Mouse (Mus musculus): Measurements from ENCODE around the gene Heatr5a. TPM values are rescaled to one million over a fixed set of nuclear protein-coding genes. Genes with fewer than 3 reads are reported as not detected.

Gene Heatr5a
- polyA plus RNA-seq (2014; fragmentation: Illumina TruSeq; extraction: RNeasy Lipid Tissue Mini Kit (QIAGEN cat#74804); ENCODE audit: low read depth, low replicate concordance), result 3.7 TPM

DNA sequence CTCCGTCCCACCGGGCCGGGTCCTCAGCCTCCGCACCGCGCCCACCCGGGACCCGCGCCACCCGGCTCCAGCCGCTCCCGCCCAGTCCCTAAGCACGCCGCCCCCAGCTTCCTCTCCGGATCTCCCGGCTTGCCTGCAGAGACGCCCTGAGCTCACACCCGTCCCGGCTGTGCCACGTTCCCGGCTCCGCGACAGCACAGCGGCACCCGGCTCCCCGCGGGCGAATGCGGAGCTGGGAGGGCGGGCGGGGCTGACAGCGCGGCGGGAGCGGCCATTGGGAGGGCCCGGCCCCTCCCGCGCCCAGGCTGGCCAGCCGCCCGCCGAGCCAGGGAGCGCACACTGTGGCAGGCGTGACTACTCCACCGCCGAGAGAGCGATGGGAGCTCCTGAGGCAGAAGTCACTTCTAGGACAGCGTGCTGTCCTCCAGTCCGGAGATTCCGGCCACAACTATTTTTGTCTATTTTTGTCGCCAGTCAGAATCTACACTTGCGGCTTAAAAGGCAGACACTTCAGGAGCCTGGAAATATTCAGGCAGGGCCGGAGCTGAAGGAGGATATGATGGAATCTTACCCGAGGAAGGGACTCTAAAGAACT is at the start of gene Heatr5a:
Gene Heatr5a (minus strand): TSS at position 252 of the 595 bp plus-strand sequence.

DNA sequence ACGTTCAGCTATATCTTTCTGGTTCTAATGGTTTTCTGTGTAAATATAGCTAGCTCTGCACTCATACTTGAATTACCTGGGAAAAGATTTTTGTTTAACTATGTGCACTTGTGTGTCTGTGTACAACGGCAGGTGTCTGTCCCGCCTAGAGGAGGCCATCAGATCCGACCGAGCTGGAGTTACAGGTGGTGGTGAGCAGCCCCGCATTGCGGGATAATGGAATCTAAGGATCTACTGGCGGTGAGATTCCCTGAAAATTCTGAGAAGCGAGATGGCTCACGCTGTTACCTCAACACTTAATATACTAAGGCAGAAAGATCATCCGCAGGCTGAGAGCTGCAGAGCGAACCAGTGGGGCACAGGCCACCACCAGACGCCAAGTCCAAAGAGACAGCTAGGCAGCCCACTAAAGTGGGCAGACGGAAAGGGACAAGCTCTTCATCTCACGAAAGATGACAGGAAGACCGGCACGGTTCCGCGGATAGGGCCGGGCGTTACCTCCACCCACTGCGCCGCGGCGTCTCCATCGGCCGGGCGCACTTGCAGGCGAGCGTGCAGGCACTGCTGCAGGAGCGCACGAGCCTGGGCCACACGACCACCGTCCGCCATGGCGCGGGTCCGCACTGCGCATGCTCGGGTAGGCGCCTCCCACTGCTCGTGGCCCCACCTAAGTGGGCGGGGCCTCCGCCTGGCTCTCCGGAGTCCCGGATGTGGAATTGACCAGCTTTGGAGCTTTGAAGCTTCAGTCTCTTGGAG is 34.9 kb upstream of the Heatr5a start, which contains the start of gene Dtd2:
Gene Dtd2 (minus strand): TSS at position 625 of the 756 bp plus-strand sequence.

DNA sequence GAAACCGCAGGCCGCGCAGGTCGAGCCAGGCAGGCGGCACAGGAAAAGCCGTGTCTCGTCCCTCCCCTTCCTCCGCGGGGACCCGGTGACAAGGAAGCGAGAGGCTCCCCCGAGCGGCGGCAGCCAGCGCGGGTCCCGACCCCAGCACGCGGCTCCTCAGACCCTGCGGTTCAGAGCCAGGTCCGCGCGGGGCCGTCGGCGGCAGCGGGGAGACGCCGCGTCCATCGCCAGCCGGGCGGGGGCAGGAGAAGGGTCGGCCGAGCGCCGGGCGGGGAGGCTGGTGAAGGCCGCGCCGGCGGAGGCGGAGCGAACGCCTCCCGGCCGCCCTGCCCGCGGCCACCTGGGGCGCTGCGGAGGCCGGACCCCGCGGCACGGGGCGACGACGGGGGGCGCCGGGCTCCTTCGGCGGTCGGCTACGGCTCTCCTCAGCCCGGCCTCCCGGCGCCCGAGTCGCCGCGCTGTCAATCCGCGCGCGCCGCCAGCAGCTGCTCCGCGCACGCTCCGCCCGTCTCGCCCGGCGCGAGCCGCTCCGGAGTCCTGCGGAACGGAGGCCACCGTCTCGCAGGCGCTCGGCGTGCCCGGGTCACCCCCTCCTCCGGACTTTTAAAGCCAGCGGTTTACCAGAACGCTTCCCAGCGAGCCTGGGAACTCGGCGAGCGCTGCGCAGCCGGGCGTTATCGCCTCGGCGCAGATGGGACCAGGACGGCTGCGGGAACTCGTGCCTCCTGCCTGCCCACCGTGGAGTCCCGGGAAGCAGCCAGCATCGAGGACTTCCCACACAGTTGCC is 141.6 kb downstream of the Heatr5a start, which contains the start of gene Hectd1:
Gene Hectd1 (minus strand): TSS at position 247 of the 787 bp plus-strand sequence.

Other genes starting within 250 kb of the Heatr5a start
- gene Hectd1, start 141.8 kb downstream of the Heatr5a start, polyA plus RNA-seq (2014; fragmentation: Illumina TruSeq; extraction: RNeasy Lipid Tissue Mini Kit (QIAGEN cat#74804); ENCODE audit: low read depth, low replicate concordance), result 49.2 TPM
- gene Dtd2, start 35.2 kb upstream of the Heatr5a start, polyA plus RNA-seq (2014; fragmentation: Illumina TruSeq; extraction: RNeasy Lipid Tissue Mini Kit (QIAGEN cat#74804); ENCODE audit: low read depth, low replicate concordance), result 9.5 TPM
- gene Gpr33, start 56.7 kb upstream of the Heatr5a start, polyA plus RNA-seq (2014; fragmentation: Illumina TruSeq; extraction: RNeasy Lipid Tissue Mini Kit (QIAGEN cat#74804); ENCODE audit: low read depth, low replicate concordance), result not detected
- 13.9 TPM for gene Nubpl, start 126.4 kb upstream of the Heatr5a start, polyA plus RNA-seq (2014; fragmentation: Illumina TruSeq; extraction: RNeasy Lipid Tissue Mini Kit (QIAGEN cat#74804); ENCODE audit: low read depth, low replicate concordance)